Mouse (Mus musculus) testis, postnatal 14 days (tissue): ENCODE measurements around the gene Gm14214.

Source experiments
- DNase-seq: peaks from one replicate; pipeline ENCODE4 v3.0.0; 2021; ENCODE audit warnings: low spot score

Gene Gm14214

GRCm38 (mm10) chr2:154729737-154730136 is 40.1 kb downstream of the Gm14214 start:
- DNase-seq, result no peak

GRCm38 (mm10) chr2:154723473-154723872 is 46.4 kb downstream of the Gm14214 start:
- no peak for DNase-seq

GRCm38 (mm10) chr2:154720315-154720714 is 49.5 kb downstream of the Gm14214 start:
- DNase-seq, result no peak
